Mouse (Mus musculus) neural tube, embryonic 14.5 days (tissue): ENCODE results near the gene Car10. TPM values are rescaled to one million over a fixed set of nuclear protein-coding genes. Genes with fewer than 3 reads are reported as not detected.

Source experiments
- ATAC-seq: fragments of 200-750 bp; cut with Nextera tagmentation; 2 replicates; pipeline ENCODE4 v1.8.0; 2017; ENCODE audit warnings: low read depth, mild to moderate bottlenecking, moderate TSS enrichment, moderate library complexity
- H3K27ac ChIP-seq: fragments of 300-500 bp; sonication (generic); 2 replicates; pipeline ENCODE4 v1.5.1; 2014; ENCODE audit warnings: low read depth, mild to moderate bottlenecking, control low read depth, low read length, moderate library complexity, mixed read lengths
- H3K27me3 ChIP-seq: fragments of 300-500 bp; sonication (generic); 2 replicates; pipeline ENCODE4 v1.6.1; 2014; ENCODE audit warnings: low read length; ENCODE audit not compliant: control insufficient read depth, insufficient read depth
- H3K36me3 ChIP-seq: fragments of 300-500 bp; sonication (generic); 2 replicates; pipeline ENCODE4 v1.6.1; 2014; ENCODE audit warnings: low read length, mixed read lengths; ENCODE audit not compliant: control insufficient read depth, insufficient read depth
- H3K4me1 ChIP-seq: fragments of 300-500 bp; sonication (generic); 2 replicates; pipeline ENCODE4 v1.6.1; 2014; ENCODE audit warnings: low read length; ENCODE audit not compliant: control insufficient read depth, insufficient read depth
- H3K4me2 ChIP-seq: fragments of 300-500 bp; sonication (generic); 2 replicates; pipeline ENCODE4 v1.6.1; 2014; ENCODE audit warnings: mild to moderate bottlenecking, low read depth, low read length, control low read depth
- H3K4me3 ChIP-seq: fragments of 300-500 bp; sonication (generic); 2 replicates; pipeline ENCODE4 v1.5.1; 2014; ENCODE audit warnings: low read depth, low read length, control low read depth, mixed read lengths
- H3K9ac ChIP-seq: fragments of 300-500 bp; sonication (generic); replicated peaks from 2 replicates; pipeline ENCODE4 v1.6.1; 2014; ENCODE audit warnings: low read depth, mild to moderate bottlenecking, control low read depth, low read length, mixed read lengths
- H3K9me3 ChIP-seq: fragments of 300-500 bp; sonication (generic); 2 replicates; pipeline ENCODE4 v1.6.1; 2016; ENCODE audit warnings: low read length; ENCODE audit not compliant: control insufficient read depth
- WGBS: fragments of 180-500 bp; shearing (Covaris S2); extraction: QIAGEN DNeasy Blood & Tissue Kit; methylation state at CpG from one replicate; pipeline ENCODE4 v1.1.7; 2014; 5-methylcytosine and 5-hydroxymethylcytosine counted together
- polyA plus RNA-seq: library from polyadenylated mRNA; unstranded; fragments of >200 nt; fragmentation: Nextera tagmentation; extraction: Ambion mirVana; gene quantifications from 2 replicates; pipeline ENCODE4 v1.2.1, GENCODE M21; 2014

The Car10 gene
- polyA plus RNA-seq, 1 experiment from 2014 or later = 78.8 TPM

- H3K4me1 ChIP-seq = no peaks in the 10 kb centered on the region
- ATAC-seq = no peak
- H3K27me3 ChIP-seq = no peaks in the 10 kb centered on the region
- no peaks in the 10 kb centered on the region for H3K9me3 ChIP-seq
- no peak overlapping the region for H3K4me2 ChIP-seq
- no peaks in the 10 kb centered on the region for H3K36me3 ChIP-seq
- no peak overlapping the region for H3K4me3 ChIP-seq
- no peak overlapping the region for H3K9ac ChIP-seq
- H3K27ac ChIP-seq = no peak overlapping the region
- WGBS = 50% methylated on average over 4 of the region's 4 CpGs
Measured at GRCm38 (mm10) chr11:93581326-93581725, 483.5 kb downstream of the Car10 start.

GRCm38 (mm10) chr11:93587788-93588187 lies 490.0 kb downstream of the Car10 start:
- 82% methylated on average over 4 of the region's 4 CpGs for WGBS
- no peak for ATAC-seq
- Histone ChIP-seq H3K4me3 (no peak overlapping the region), H3K27ac (no peak overlapping the region), H3K4me2 (no peak overlapping the region), H3K27me3 (no peaks in the 10 kb centered on the region), H3K36me3 (no peaks in the 10 kb centered on the region), H3K9me3 (no peaks in the 10 kb centered on the region), H3K4me1 (no peaks in the 10 kb centered on the region), H3K9ac (no peak overlapping the region)

- Histone ChIP-seq H3K9me3 (no peaks in the 10 kb centered on the region), H3K4me3 (no peak overlapping the region), H3K27ac (no peak overlapping the region), H3K4me1 (no peaks in the 10 kb centered on the region), H3K36me3 (no peaks in the 10 kb centered on the region), H3K4me2 (no peak overlapping the region), H3K9ac (no peak overlapping the region), H3K27me3 (no peaks in the 10 kb centered on the region)
- ATAC-seq = no peak
- 80% methylated on average over 3 of the region's 3 CpGs for WGBS
Measured at GRCm38 (mm10) chr11:93590652-93591051, 492.8 kb downstream of the Car10 start.

- H3K4me3 ChIP-seq = no peak overlapping the region
- H3K9ac ChIP-seq = no peak overlapping the region
- no peak for ATAC-seq
- WGBS = 18% methylated on average over 2 of the region's 2 CpGs
- no peak overlapping the region for H3K27ac ChIP-seq
- no peaks in the 10 kb centered on the region for H3K4me1 ChIP-seq
- no peaks in the 10 kb centered on the region for H3K27me3 ChIP-seq
- no peak overlapping the region for H3K4me2 ChIP-seq
- no peaks in the 10 kb centered on the region for H3K36me3 ChIP-seq
- H3K9me3 ChIP-seq = no peaks in the 10 kb centered on the region
Measured at GRCm38 (mm10) chr11:93594033-93594432, 496.2 kb downstream of the Car10 start.

GRCm38 (mm10) chr11:93598175-93598574 lies 500.3 kb downstream of the Car10 start:
- Histone ChIP-seq H3K9ac (no peak overlapping the region), H3K9me3 (no peaks in the 10 kb centered on the region), H3K4me1 (no peaks in the 10 kb centered on the region), H3K27ac (no peak overlapping the region), H3K27me3 (no peaks in the 10 kb centered on the region), H3K4me3 (no peak overlapping the region), H3K36me3 (no peaks in the 10 kb centered on the region), H3K4me2 (no peak overlapping the region)
- 76% methylated on average over 4 of the region's 4 CpGs for WGBS
- ATAC-seq = no peak

- H3K4me1 ChIP-seq = no peaks in the 10 kb centered on the region
- H3K9ac ChIP-seq = no peak overlapping the region
- H3K27me3 ChIP-seq = no peaks in the 10 kb centered on the region
- ATAC-seq = no peak
- H3K4me2 ChIP-seq = no peak overlapping the region
- H3K9me3 ChIP-seq = no peaks in the 10 kb centered on the region
- H3K27ac ChIP-seq = no peak overlapping the region
- H3K4me3 ChIP-seq = no peak overlapping the region
- 90% methylated on average over 3 of the region's 3 CpGs for WGBS
- H3K36me3 ChIP-seq = no peaks in the 10 kb centered on the region
Measured at GRCm38 (mm10) chr11:93599755-93600154, 501.9 kb downstream of the Car10 start.

- Histone ChIP-seq H3K36me3 (no peaks in the 10 kb centered on the region), H3K9me3 (no peaks in the 10 kb centered on the region), H3K4me3 (no peak overlapping the region), H3K4me2 (no peak overlapping the region), H3K27me3 (no peaks in the 10 kb centered on the region), H3K27ac (no peak overlapping the region), H3K9ac (no peak overlapping the region), H3K4me1 (no peaks in the 10 kb centered on the region)
- ATAC-seq = no peak
- WGBS = 44% methylated on average over 1 of the region's 1 CpGs
Measured at GRCm38 (mm10) chr11:93603575-93603974, 505.7 kb downstream of the Car10 start.

- H3K27me3 ChIP-seq = no peaks in the 10 kb centered on the region
- no peaks in the 10 kb centered on the region for H3K9me3 ChIP-seq
- H3K9ac ChIP-seq = no peak overlapping the region
- ATAC-seq = no peak
- H3K36me3 ChIP-seq = no peaks in the 10 kb centered on the region
- H3K27ac ChIP-seq = no peak overlapping the region
- H3K4me2 ChIP-seq = no peak overlapping the region
- 97% methylated on average over 1 of the region's 1 CpGs for WGBS
- H3K4me1 ChIP-seq = no peaks in the 10 kb centered on the region
- H3K4me3 ChIP-seq = no peak overlapping the region
Measured at GRCm38 (mm10) chr11:93607111-93607510, 509.3 kb downstream of the Car10 start.

- no peak overlapping the region for H3K4me3 ChIP-seq
- no peak overlapping the region for H3K4me2 ChIP-seq
- no peak overlapping the region for H3K9ac ChIP-seq
- H3K4me1 ChIP-seq = no peaks in the 10 kb centered on the region
- no peak for ATAC-seq
- no peaks in the 10 kb centered on the region for H3K27me3 ChIP-seq
- 40% methylated on average over 7 of the region's 7 CpGs for WGBS
- H3K27ac ChIP-seq = no peak overlapping the region
- no peaks in the 10 kb centered on the region for H3K36me3 ChIP-seq
- no peaks in the 10 kb centered on the region for H3K9me3 ChIP-seq
Measured at GRCm38 (mm10) chr11:93608716-93609115, 510.9 kb downstream of the Car10 start.

- no peaks in the 10 kb centered on the region for H3K36me3 ChIP-seq
- H3K4me1 ChIP-seq = no peaks in the 10 kb centered on the region
- H3K4me2 ChIP-seq = no peak overlapping the region
- H3K9me3 ChIP-seq = no peaks in the 10 kb centered on the region
- no peak overlapping the region for H3K9ac ChIP-seq
- WGBS = 78% methylated on average over 4 of the region's 4 CpGs
- H3K27ac ChIP-seq = no peak overlapping the region
- no peaks in the 10 kb centered on the region for H3K27me3 ChIP-seq
- no peak overlapping the region for H3K4me3 ChIP-seq
- no peak for ATAC-seq
Measured at GRCm38 (mm10) chr11:93612071-93612470, 514.2 kb downstream of the Car10 start.
